Mouse (Mus musculus) thymus, adult 2 months (tissue): ENCODE data around the gene Trdn. TPM values are rescaled to one million over a fixed set of nuclear protein-coding genes. Genes with fewer than 3 reads are reported as not detected.

Experiments
- DNase-seq: peaks from one replicate; pipeline ENCODE4 v3.0.0; 2021
- H3K27ac ChIP-seq: fragments of 200-500 bp; 2 replicates; pipeline ENCODE4 v1.5.1; 2012; ENCODE audit warnings: low read length, control low read depth; ENCODE audit not compliant: control insufficient read depth, insufficient read depth
- H3K27me3 ChIP-seq: fragments of 200-500 bp; 2 replicates; pipeline ENCODE4 v1.6.1; 2012; ENCODE audit warnings: mild to moderate bottlenecking, low read length, moderate library complexity, mixed read lengths; ENCODE audit not compliant: control insufficient read depth, insufficient read depth
- H3K36me3 ChIP-seq: fragments of 200-500 bp; 2 replicates; pipeline ENCODE4 v1.6.1; 2012; ENCODE audit warnings: mild to moderate bottlenecking, low read length, moderate library complexity; ENCODE audit not compliant: control insufficient read depth, insufficient read depth
- H3K4me1 ChIP-seq: fragments of 200-500 bp; replicated peaks from 2 replicates; pipeline ENCODE4 v1.6.1; 2012; ENCODE audit warnings: low read length; ENCODE audit not compliant: control insufficient read depth, insufficient read depth
- H3K4me3 ChIP-seq: fragments of 200-500 bp; 2 replicates; pipeline ENCODE4 v1.5.1; 2012; ENCODE audit warnings: mild to moderate bottlenecking, low read length, control low read depth, moderate library complexity; ENCODE audit not compliant: control insufficient read depth, insufficient read depth
- CTCF ChIP-seq: fragments of 200-500 bp; IDR thresholded peaks from 2 replicates; pipeline ENCODE4 v1.5.1; 2012; ENCODE audit warnings: mild to moderate bottlenecking, control low read depth, low read length, moderate library complexity, borderline replicate concordance; ENCODE audit not compliant: control insufficient read depth, poor library complexity, insufficient read depth; ENCODE audit errors: extremely low read depth
- POLR2A ChIP-seq: fragments of 200-500 bp; IDR thresholded peaks from 2 replicates; pipeline ENCODE4 v1.6.1; 2012; ENCODE audit warnings: mild to moderate bottlenecking, low read length, control low read depth, moderate library complexity; ENCODE audit not compliant: control insufficient read depth, poor library complexity, insufficient read depth; ENCODE audit errors: extremely low read depth
- WGBS: fragments of 180-500 bp; shearing (Covaris S2); methylation state at CpG from one replicate; pipeline ENCODE4 v1.1.7; 2018; 5-methylcytosine and 5-hydroxymethylcytosine counted together
- polyA plus RNA-seq: library from polyadenylated mRNA; depleted of rRNA; stranded (reverse); fragments of >200 nt; gene quantifications from 2 replicates; pipeline ENCODE4 v1.2.3, GENCODE M21; 2012; rRNA removed

Trdn gene
- 0.13 and 2.2 TPM in 2 replicates for polyA plus RNA-seq

GRCm38 (mm10) chr10:33080254-33080653 lies at the start of gene Trdn:
TSS of gene Trdn (plus strand) at chr10:33080554.
- no peak for DNase-seq
- TF ChIP-seq POLR2A (no peak), CTCF (no peak)
- Histone ChIP-seq H3K27ac (no peak within 1 kb of the TSS), H3K4me1 (no peaks in the 10 kb centered on the region), H3K36me3 (no peaks in the 10 kb centered on the region), H3K4me3 (no peak within 1 kb of the TSS), H3K27me3 (no peaks in the 10 kb centered on the region)
- WGBS = 72% methylated on average over 1 of the region's 1 CpGs

GRCm38 (mm10) chr10:33060771-33061170 lies 19.6 kb upstream of the Trdn start:
- WGBS = 79% methylated on average over 1 of the region's 1 CpGs
- H3K36me3 ChIP-seq = no peaks in the 10 kb centered on the region
- H3K4me3 ChIP-seq = no peak overlapping the region
- TF ChIP-seq POLR2A (no peak), CTCF (no peak)
- DNase-seq = no peak
- no peak overlapping the region for H3K27ac ChIP-seq
- no peaks in the 10 kb centered on the region for H3K27me3 ChIP-seq
- H3K4me1 ChIP-seq = no peaks in the 10 kb centered on the region

DNA sequence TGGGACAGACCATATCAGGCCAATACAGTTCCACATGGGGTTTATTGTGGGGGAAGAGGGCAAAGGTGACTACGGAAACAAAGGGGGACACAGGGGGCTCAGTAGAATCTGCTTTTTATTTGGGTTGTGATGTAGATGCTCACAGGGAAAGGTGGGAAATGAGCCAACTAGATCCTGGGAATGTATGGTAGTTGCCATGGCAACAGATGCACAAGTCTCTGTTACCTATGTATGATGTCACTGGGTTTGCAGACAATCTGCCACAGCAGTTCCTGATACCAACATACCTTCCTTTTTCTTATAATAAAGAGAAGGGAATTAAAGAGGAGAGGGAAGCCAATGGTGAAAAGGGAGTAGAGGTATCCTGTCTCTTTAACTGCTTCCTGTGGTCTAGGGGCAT lies 14.8 kb upstream of the Trdn start:
- DNase-seq = no peak
- Histone ChIP-seq H3K27ac (no peak overlapping the region), H3K4me3 (no peak overlapping the region), H3K4me1 (no peaks in the 10 kb centered on the region), H3K36me3 (no peaks in the 10 kb centered on the region), H3K27me3 (no peaks in the 10 kb centered on the region)
- TF ChIP-seq POLR2A (no peak), CTCF (no peak)
- 95% methylated on average over 1 of the region's 1 CpGs for WGBS

DNA sequence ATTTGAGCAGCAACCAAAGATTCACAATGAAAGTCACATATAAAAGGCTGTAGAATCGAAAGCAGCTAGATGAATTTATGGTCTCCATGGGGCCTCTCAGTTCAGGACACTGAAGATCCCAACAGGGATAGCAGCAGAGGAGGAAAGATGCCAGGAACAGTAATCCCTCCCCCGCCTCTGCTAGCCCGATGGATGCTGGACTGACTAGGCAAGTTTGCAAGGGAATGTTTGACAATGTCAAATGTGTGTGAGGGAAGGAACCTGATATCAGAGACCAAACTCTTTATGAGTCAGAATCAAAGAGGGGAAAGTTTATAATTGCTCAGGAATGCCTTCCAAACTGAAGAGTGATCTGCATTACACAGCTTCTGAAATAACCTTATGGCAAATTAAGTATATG lies 7.2 kb upstream of the Trdn start:
- 79% methylated on average over 3 of the region's 3 CpGs for WGBS

DNA sequence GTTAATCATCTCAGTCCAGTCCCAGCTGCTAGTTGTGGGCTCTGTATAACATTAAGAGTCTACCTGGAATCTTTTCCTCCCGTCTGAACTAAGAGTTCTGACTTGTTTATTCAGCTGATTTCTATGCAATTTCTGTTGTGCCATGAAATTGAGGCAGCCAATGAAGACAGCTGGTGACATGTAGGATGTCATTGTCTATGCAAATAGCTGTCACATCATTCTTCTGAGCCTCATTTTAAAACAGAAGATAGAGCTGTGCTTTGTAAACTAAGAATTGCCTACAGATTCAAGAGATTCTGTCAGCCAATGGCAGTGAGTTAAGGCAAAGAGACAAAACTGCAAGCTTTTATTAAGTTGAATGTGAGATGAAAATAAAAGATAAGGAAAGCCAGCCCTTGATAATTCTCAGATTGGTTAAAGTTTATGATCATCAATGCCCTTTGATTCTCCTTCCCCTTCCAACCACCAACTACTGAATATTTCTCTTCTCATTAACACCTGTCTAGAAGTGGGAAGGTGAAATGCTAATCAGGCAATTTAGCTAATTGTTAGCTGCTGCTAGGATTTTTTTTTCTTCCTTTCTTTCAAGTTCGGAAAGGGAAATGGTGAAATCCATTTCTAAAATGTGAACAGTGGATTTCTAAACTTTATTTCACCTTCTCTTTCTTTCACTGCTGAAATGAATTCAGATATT lies 1.9 kb downstream of the Trdn start:
- WGBS = 68% methylated on average over 2 of the region's 2 CpGs
- Histone ChIP-seq H3K4me1 (no peaks in the 10 kb centered on the region), H3K27me3 (no peaks in the 10 kb centered on the region), H3K36me3 (no peaks in the 10 kb centered on the region), H3K4me3 (no peak overlapping the region), H3K27ac (no peak overlapping the region)
- TF ChIP-seq CTCF (no peak), POLR2A (no peak)
- DNase-seq = no peak

More for the DNA sequence above, 7.2 kb upstream of the Trdn start:
- Histone ChIP-seq H3K27ac (no peak overlapping the region), H3K36me3 (no peaks in the 10 kb centered on the region), H3K4me3 (no peak overlapping the region), H3K4me1 (no peaks in the 10 kb centered on the region), H3K27me3 (no peaks in the 10 kb centered on the region)
- DNase-seq = no peak
- TF ChIP-seq CTCF (no peak), POLR2A (no peak)

DNA sequence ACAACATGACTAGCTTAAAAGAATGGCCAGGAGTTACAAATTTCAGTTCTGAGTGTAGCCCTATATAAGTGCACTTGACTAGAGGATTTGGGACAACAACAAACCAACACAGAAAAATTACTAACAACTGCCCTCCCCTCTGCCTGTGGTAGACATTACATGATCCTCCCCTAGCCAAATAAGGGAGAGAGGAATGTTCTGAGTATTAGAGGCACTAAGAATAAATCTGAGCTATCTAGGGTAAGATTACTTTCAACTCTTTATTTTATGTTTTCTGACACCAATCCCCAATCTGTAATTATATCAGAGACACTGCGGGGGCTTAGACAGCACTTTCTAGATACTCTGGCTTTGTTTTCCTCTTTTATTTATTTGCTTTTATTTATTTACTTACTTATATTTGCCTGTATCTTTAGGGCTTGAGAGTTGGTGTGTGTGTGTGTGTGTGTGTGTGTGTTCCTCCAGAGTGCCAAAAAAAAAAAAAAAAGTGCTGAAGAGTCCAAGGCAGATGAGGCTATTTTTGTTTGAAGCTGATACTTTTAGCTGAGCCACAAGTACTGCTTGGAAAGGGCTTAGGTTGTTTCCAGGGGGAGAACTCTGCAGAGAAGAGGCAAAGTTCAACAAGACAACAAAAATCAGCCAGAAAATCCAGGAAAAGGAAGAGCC lies 2.7 kb downstream of the Trdn start:
- DNase-seq = no peak
- H3K27me3 ChIP-seq = no peaks in the 10 kb centered on the region
- no peaks in the 10 kb centered on the region for H3K36me3 ChIP-seq
- no peak overlapping the region for H3K4me3 ChIP-seq
- WGBS = 93% methylated on average over 1 of the region's 1 CpGs
- no peak for TF ChIP-seq CTCF
- no peak for TF ChIP-seq POLR2A
- no peaks in the 10 kb centered on the region for H3K4me1 ChIP-seq
- H3K27ac ChIP-seq = no peak overlapping the region

DNA sequence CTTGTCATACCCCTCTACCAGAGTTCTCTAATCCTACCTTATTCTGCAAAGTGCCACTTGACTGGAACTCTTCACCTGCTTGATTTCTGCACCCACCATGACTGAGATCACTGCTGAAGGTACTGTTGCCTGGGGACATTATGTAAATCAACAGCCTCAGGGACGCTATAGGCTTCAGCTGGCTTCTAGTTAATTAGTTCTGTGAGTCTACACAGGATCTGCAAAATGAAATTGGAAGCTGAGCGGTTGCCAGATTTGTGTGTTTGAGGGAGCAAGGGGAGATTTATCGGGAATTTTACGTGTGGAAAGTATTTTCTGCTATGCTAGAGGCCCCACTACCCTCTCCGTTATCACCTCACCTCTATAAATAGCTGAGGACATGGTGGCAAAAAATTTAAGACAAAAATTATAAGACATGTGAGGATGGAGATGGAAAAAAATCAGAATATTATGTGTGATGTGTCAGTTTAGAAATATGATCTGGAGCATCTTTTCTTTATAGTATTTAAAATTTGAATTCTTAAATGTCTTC lies 3.3 kb downstream of the Trdn start:
- Histone ChIP-seq H3K4me3 (no peak overlapping the region), H3K4me1 (no peaks in the 10 kb centered on the region), H3K27me3 (no peaks in the 10 kb centered on the region), H3K36me3 (no peaks in the 10 kb centered on the region), H3K27ac (no peak overlapping the region)
- DNase-seq = no peak
- TF ChIP-seq POLR2A (no peak), CTCF (no peak)
- 78% methylated on average over 5 of the region's 5 CpGs for WGBS
